Mouse (Mus musculus) forebrain, embryonic 13.5 days (tissue): Measurements from ENCODE around the gene Btg4. TPM values are rescaled to one million over a fixed set of nuclear protein-coding genes. Genes with fewer than 3 reads are reported as not detected.
"Not testable (repeated sequence)": the region's sequence is repeated elsewhere in the genome, so short reads cannot be mapped to it uniquely, and the experiment has no call there.

ENCODE experiments used
- ATAC-seq: fragments of 200-750 bp; cut with Nextera tagmentation; 2 replicates; pipeline ENCODE4 v1.8.0; 2017
- H3K27ac ChIP-seq: fragments of 300-500 bp; sonication (generic); 2 replicates; pipeline ENCODE4 v1.5.1; 2015; ENCODE audit warnings: inconsistent platforms, mild to moderate bottlenecking, moderate library complexity
- H3K27me3 ChIP-seq: fragments of 300-500 bp; sonication (generic); 2 replicates; pipeline ENCODE4 v1.6.1; 2015; ENCODE audit warnings: mild to moderate bottlenecking, inconsistent platforms
- H3K36me3 ChIP-seq: fragments of 300-500 bp; sonication (generic); 2 replicates; pipeline ENCODE4 v1.6.1; 2015; ENCODE audit warnings: mild to moderate bottlenecking, inconsistent platforms; ENCODE audit not compliant: poor library complexity, severe bottlenecking
- H3K4me1 ChIP-seq: fragments of 300-500 bp; sonication (generic); 2 replicates; pipeline ENCODE4 v1.6.1; 2015; ENCODE audit warnings: inconsistent platforms
- H3K4me2 ChIP-seq: fragments of 300-500 bp; sonication (generic); 2 replicates; pipeline ENCODE4 v1.6.1; 2015; ENCODE audit warnings: inconsistent platforms, mild to moderate bottlenecking, moderate library complexity
- H3K4me3 ChIP-seq: fragments of 300-500 bp; sonication (generic); 2 replicates; pipeline ENCODE4 v1.5.1; 2015; ENCODE audit warnings: mild to moderate bottlenecking, inconsistent platforms
- H3K9ac ChIP-seq: fragments of 300-500 bp; sonication (generic); 2 replicates; pipeline ENCODE4 v1.6.1; 2015; ENCODE audit warnings: mild to moderate bottlenecking, inconsistent platforms
- H3K9me3 ChIP-seq: fragments of 300-500 bp; sonication (generic); replicated peaks from 2 replicates; pipeline ENCODE4 v1.6.1; 2016; ENCODE audit warnings: inconsistent platforms
- WGBS: fragments of 180-500 bp; shearing (Covaris S2); methylation state at CpG from one replicate; pipeline ENCODE4 v1.1.7; 2015; 5-methylcytosine and 5-hydroxymethylcytosine counted together
- polyA plus RNA-seq: library from polyadenylated mRNA; unstranded; fragments of >200 nt; fragmentation: Nextera tagmentation; extraction: Ambion mirVana; gene quantifications from 2 replicates; pipeline ENCODE4 v1.2.1, GENCODE M21; 2015

Gene Btg4
- polyA plus RNA-seq, 1 experiment from 2014 or later, result not detected

GRCm38 (mm10) chr9:51101756-51102425 is 41.2 kb downstream of the Btg4 start, which contains the start of gene 4833427G06Rik:
TSS of gene 4833427G06Rik (minus strand) at chr9:51102078.
- H3K9me3 ChIP-seq, result no peaks in the 10 kb centered on the region
- H3K4me2 ChIP-seq, result peak within 1 kb of the TSS; percentile 100
- H3K27me3 ChIP-seq, result peaks cover 27% of the 10 kb centered on the region
- H3K36me3 ChIP-seq, result no peaks in the 10 kb centered on the region
- H3K27ac ChIP-seq, result no peak within 1 kb of the TSS
- peak; percentile 65; the same call in 1 of the 2 replicates for ATAC-seq
- peak within 1 kb of the TSS; percentile 22; the same call in 1 of the 2 replicates for H3K9ac ChIP-seq
- H3K4me3 ChIP-seq, result peak within 1 kb of the TSS; percentile 55
- peaks cover 18% of the 10 kb centered on the region for H3K4me1 ChIP-seq
- 8% methylated on average over 27 of the region's 27 CpGs for WGBS

DNA sequence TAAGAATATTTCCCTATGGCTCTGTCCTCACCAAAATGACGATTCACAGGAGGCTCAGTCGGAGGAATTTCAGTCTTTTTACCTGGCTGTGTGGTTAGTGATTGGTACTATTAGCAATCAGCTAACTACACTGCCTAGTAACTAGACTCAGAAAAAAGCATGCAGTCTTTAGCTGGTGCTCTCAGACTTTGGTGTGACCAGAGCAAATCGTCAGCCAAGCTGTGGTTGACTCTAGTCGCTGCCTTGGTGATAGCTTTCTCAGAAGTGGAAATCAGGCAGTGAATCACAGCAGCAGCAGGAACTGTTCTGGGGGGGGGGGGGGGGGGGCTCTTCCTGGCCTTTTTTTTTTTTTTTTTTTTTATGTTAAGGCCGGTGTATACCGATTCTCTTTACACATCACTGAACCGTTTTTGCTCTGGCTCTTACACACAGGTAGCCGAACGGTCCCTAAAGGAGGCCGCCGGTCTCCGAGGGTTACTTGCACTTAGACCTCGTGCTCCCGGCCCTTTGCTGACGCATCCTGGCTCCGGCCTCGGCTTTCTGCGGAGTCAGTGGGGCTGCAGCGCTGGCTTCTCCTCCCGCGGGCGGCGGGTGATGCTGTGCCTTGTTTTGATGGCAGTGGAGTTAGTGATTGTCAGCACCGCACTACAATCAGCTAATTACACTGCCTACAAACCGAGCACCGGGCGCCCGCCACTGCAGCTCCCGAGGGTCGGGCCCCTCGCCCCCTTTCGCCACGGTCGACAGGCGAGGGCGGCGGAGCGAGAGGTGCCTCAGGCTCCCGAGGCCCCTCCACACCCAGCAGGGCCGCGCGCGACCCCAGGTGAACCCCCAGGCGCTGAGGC is 42.5 kb downstream of the Btg4 start:
- H3K4me3 ChIP-seq, result peak overlapping the region; percentile 55
- WGBS, result 2% methylated on average over 43 of the region's 44 CpGs

DNA sequence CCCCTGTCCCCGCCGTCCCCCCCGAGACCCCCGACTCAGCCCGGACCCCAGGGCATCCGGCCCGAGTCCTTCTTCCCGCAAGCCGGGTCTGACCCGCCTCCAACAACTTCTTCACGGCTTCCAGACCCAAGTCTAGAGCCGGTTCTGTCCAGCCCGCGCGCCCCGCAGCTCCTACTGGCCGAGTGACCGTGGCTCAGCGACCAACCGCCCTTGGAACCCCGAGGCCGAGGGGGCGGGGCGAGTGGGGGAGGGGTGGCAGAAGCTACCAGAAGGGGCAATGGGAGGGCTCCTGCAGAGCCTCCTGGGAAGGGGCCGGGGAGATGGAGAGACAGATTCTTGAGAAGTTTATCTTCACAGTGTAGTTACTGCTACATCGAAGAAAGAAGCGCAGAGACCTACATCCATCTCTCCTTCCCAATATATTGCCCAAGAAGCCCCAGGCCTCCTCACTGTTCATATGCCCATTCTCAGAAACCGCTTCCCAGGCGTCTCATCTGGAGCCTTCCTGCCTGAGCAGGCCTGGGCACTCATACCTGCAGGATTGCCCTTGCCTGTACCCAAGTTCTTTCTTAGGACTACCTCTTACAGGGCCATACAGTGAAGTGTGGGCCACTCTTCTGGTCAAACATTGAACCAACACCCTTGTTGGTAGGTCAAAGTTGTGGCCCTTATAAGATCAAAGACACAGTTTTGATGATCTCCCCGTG is 43.3 kb downstream of the Btg4 start:
- Histone ChIP-seq H3K27ac (no peak overlapping the region), H3K9ac (peak overlapping the region; percentile 73), H3K9me3 (no peaks in the 10 kb centered on the region), H3K4me1 (peaks cover 18% of the 10 kb centered on the region), H3K4me2 (peak overlapping the region; percentile 100), H3K27me3 (peaks cover 27% of the 10 kb centered on the region), H3K36me3 (no peaks in the 10 kb centered on the region), H3K4me3 (peak overlapping the region; percentile 55)
- ATAC-seq, result peak; percentile 69
- WGBS, result 11% methylated on average over 30 of the region's 30 CpGs

More for the DNA sequence above, 42.5 kb downstream of the Btg4 start:
- peaks cover 27% of the 10 kb centered on the region for H3K27me3 ChIP-seq
- peak overlapping the region; percentile 100 for H3K4me2 ChIP-seq
- peak; percentile 82 for ATAC-seq
- H3K9ac ChIP-seq, result peak overlapping the region; percentile 73
- no peak overlapping the region for H3K27ac ChIP-seq
- peaks cover 18% of the 10 kb centered on the region for H3K4me1 ChIP-seq
- no peaks in the 10 kb centered on the region for H3K36me3 ChIP-seq
- H3K9me3 ChIP-seq, result no peaks in the 10 kb centered on the region

GRCm38 (mm10) chr9:51105751-51106150 is 45.0 kb downstream of the Btg4 start:
- Histone ChIP-seq H3K9me3 (no peaks in the 10 kb centered on the region), H3K4me1 (peaks cover 18% of the 10 kb centered on the region), H3K4me3 (no peak overlapping the region), H3K9ac (no peak overlapping the region), H3K4me2 (no peak overlapping the region), H3K27ac (no peak overlapping the region), H3K27me3 (peaks cover 20% of the 10 kb centered on the region), H3K36me3 (no peaks in the 10 kb centered on the region)
- no peak for ATAC-seq
- 82% methylated on average over 2 of the region's 2 CpGs for WGBS

DNA sequence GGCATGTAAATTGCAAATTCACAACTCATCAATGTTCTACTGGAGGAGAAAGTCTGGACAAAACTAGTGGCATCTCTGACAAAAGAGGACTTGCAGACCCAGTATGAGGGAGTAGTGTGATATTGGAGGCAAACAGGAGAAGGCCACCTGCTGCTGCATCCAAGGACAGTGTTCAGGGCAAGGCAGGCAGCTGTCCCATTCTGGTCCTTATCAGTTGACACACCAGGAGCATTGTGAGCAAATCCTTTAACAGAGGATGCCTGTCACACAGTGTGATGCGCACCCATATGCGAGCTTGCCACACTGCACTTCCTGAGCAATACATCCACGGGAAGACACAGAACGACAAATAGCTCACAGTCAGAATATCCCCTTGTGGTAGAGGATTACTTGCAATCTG is 54.1 kb downstream of the Btg4 start:
- H3K36me3 ChIP-seq, result no peaks in the 10 kb centered on the region
- H3K4me3 ChIP-seq, result no peak overlapping the region
- no peak overlapping the region for H3K27ac ChIP-seq
- no peak for ATAC-seq
- no peaks in the 10 kb centered on the region for H3K4me1 ChIP-seq
- H3K9me3 ChIP-seq, result no peaks in the 10 kb centered on the region
- no peaks in the 10 kb centered on the region for H3K27me3 ChIP-seq
- 83% methylated on average over 4 of the region's 4 CpGs for WGBS
- no peak overlapping the region for H3K4me2 ChIP-seq
- H3K9ac ChIP-seq, result no peak overlapping the region

GRCm38 (mm10) chr9:51136985-51137384 is 76.3 kb downstream of the Btg4 start:
- ATAC-seq, result no peak
- Histone ChIP-seq H3K4me3 (no peak overlapping the region), H3K9me3 (no peaks in the 10 kb centered on the region), H3K27me3 (no peaks in the 10 kb centered on the region), H3K4me2 (no peak overlapping the region), H3K27ac (no peak overlapping the region), H3K9ac (no peak overlapping the region), H3K36me3 (no peaks in the 10 kb centered on the region), H3K4me1 (no peaks in the 10 kb centered on the region)
- 60% methylated on average over 3 of the region's 3 CpGs for WGBS

DNA sequence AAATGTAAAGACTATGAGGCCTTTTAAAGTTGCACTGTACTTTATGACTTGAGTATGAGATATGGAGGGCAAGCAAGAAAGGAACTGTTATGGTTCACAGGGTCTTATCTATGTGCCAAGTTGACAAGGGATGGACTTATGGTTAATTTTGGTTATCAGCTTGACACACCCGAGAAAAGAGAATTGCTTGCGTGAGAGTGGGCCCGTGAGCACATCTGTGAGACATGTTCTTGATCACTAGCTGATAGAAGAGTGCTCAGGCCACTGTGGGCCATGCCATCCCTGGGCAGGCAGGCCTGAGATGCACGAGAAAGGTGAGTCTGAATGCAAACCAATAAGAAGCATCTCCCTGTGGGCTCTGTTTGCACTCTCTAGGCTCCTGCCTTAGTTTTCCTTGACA is 76.7 kb downstream of the Btg4 start:
- no peak overlapping the region for H3K27ac ChIP-seq
- no peak for ATAC-seq
- no peak overlapping the region for H3K4me2 ChIP-seq
- H3K9me3 ChIP-seq, result no peaks in the 10 kb centered on the region
- H3K27me3 ChIP-seq, result no peaks in the 10 kb centered on the region
- H3K4me3 ChIP-seq, result no peak overlapping the region
- no peaks in the 10 kb centered on the region for H3K36me3 ChIP-seq
- no peak overlapping the region for H3K9ac ChIP-seq
- WGBS, result 86% methylated on average over 4 of the region's 4 CpGs
- no peaks in the 10 kb centered on the region for H3K4me1 ChIP-seq

DNA sequence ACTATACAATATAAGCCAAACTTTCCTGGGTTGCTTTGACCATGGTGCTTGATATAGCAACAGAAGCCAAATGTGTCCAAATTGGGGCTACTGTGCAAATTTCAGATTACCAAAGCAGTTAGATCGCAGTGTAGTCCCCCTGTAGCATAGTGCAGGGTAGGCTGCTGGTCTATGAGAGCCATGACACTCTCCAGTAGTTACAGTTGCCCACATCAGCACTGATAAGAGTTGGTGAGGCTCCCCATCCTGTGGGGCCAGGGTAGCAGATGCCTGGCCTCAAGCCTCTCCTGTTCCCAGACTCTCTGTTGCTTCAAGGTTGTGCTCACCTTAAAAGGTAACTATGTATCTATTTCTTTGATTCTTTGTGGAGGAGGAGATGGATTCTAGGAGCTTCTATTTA is 77.1 kb downstream of the Btg4 start:
- Histone ChIP-seq H3K4me1 (no peaks in the 10 kb centered on the region), H3K9ac (no peak overlapping the region), H3K9me3 (no peaks in the 10 kb centered on the region), H3K4me3 (no peak overlapping the region), H3K27me3 (no peaks in the 10 kb centered on the region), H3K36me3 (no peaks in the 10 kb centered on the region), H3K27ac (no peak overlapping the region), H3K4me2 (no peak overlapping the region)
- ATAC-seq, result no peak
- 100% methylated on average over 1 of the region's 1 CpGs for WGBS

GRCm38 (mm10) chr9:51138301-51138700 is 77.6 kb downstream of the Btg4 start:
- Histone ChIP-seq H3K36me3 (no peaks in the 10 kb centered on the region), H3K27ac (no peak overlapping the region), H3K9ac (no peak overlapping the region), H3K4me1 (no peaks in the 10 kb centered on the region), H3K9me3 (no peaks in the 10 kb centered on the region), H3K4me2 (no peak overlapping the region), H3K4me3 (no peak overlapping the region), H3K27me3 (no peaks in the 10 kb centered on the region)
- WGBS, result 90% methylated on average over 1 of the region's 1 CpGs
- no peak for ATAC-seq

DNA sequence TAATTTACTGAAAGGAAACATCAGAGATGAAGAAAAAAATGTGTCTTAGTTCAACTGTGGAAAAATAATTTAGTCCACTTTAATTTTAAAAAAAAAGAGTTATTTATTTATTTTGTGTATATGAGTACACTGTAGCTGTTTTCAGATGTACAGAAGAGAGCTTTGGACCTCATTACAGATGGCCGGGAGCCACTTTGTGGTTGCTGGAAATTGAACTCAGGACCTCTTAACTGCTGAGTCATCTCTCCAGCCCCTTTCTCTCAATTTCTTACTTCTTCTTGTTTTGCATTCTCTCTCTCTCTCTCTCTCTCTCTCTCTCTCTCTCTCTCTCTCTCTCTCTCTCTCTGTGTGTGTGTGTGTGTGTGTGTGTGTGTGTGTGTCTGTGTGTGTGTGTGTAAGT is 78.7 kb downstream of the Btg4 start:
- not testable (repeated sequence) for H3K4me3 ChIP-seq, H3K27me3 ChIP-seq, H3K9me3 ChIP-seq, H3K27ac ChIP-seq, ATAC-seq, H3K4me1 ChIP-seq, H3K9ac ChIP-seq, H3K36me3 ChIP-seq, H3K4me2 ChIP-seq
- WGBS, result 95% methylated on average over 1 of the region's 1 CpGs

GRCm38 (mm10) chr9:51140711-51141110 is 80.0 kb downstream of the Btg4 start:
- no peaks in the 10 kb centered on the region for H3K4me1 ChIP-seq
- no peak for ATAC-seq
- no peaks in the 10 kb centered on the region for H3K9me3 ChIP-seq
- H3K4me2 ChIP-seq, result no peak overlapping the region
- H3K36me3 ChIP-seq, result no peaks in the 10 kb centered on the region
- H3K27ac ChIP-seq, result no peak overlapping the region
- H3K9ac ChIP-seq, result no peak overlapping the region
- WGBS, result 86% methylated on average over 3 of the region's 3 CpGs
- H3K27me3 ChIP-seq, result no peaks in the 10 kb centered on the region
- H3K4me3 ChIP-seq, result no peak overlapping the region

DNA sequence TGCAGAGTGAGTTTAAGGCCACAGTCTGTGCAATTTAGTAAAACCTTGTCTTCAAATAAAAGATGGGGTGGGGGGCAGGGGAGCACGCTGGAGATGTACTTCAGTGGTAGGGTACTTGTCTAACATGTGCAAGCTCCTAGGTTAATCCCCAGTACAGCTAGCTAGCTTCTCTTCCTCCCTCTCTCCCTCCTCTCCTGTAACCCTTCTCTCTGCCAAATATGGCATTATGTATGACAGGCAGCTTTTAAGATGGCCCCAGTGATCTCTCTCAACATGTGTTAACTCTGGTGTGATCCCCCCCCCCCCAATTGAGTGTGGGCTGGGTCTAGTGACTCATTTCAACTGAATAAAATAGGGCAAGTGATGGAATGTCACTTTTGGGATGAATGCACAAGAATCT is 82.7 kb downstream of the Btg4 start:
- ATAC-seq, result no peak
- no peak overlapping the region for H3K4me2 ChIP-seq
- no peaks in the 10 kb centered on the region for H3K27me3 ChIP-seq
- H3K27ac ChIP-seq, result no peak overlapping the region
- H3K9ac ChIP-seq, result no peak overlapping the region
- H3K4me3 ChIP-seq, result no peak overlapping the region
- H3K9me3 ChIP-seq, result no peaks in the 10 kb centered on the region
- 88% methylated on average over 1 of the region's 1 CpGs for WGBS
- H3K36me3 ChIP-seq, result no peaks in the 10 kb centered on the region
- H3K4me1 ChIP-seq, result peaks cover 8% of the 10 kb centered on the region
